Mouse (Mus musculus) midbrain, embryonic 13.5 days (tissue): ENCODE measurements around the gene Tbk1. TPM values are rescaled to one million over a fixed set of nuclear protein-coding genes. Genes with fewer than 3 reads are reported as not detected.

Experiments
- ATAC-seq: fragments of 200-750 bp; cut with Nextera tagmentation; 2 replicates; pipeline ENCODE4 v1.8.0; 2017; ENCODE audit warnings: mild to moderate bottlenecking, moderate TSS enrichment, moderate library complexity
- H3K27ac ChIP-seq: fragments of 300-500 bp; sonication (generic); 2 replicates; pipeline ENCODE4 v1.5.1; 2015; ENCODE audit warnings: inconsistent platforms, mild to moderate bottlenecking, moderate library complexity
- H3K27me3 ChIP-seq: fragments of 300-500 bp; sonication (generic); 2 replicates; pipeline ENCODE4 v1.6.1; 2015; ENCODE audit warnings: mild to moderate bottlenecking, inconsistent platforms
- H3K36me3 ChIP-seq: fragments of 300-500 bp; sonication (generic); 2 replicates; pipeline ENCODE4 v1.6.1; 2015; ENCODE audit warnings: mild to moderate bottlenecking, inconsistent platforms
- H3K4me1 ChIP-seq: fragments of 300-500 bp; sonication (generic); replicated peaks from 2 replicates; pipeline ENCODE4 v1.6.1; 2015; ENCODE audit warnings: inconsistent platforms
- H3K4me2 ChIP-seq: fragments of 300-500 bp; sonication (generic); replicated peaks from 2 replicates; pipeline ENCODE4 v1.6.1; 2015; ENCODE audit warnings: moderate library complexity, mild to moderate bottlenecking, inconsistent platforms
- H3K4me3 ChIP-seq: fragments of 300-500 bp; sonication (generic); replicated peaks from 2 replicates; pipeline ENCODE4 v1.5.1; 2015; ENCODE audit warnings: mild to moderate bottlenecking, inconsistent platforms
- H3K9ac ChIP-seq: fragments of 300-500 bp; sonication (generic); replicated peaks from 2 replicates; pipeline ENCODE4 v1.6.1; 2015; ENCODE audit warnings: mild to moderate bottlenecking, inconsistent platforms
- H3K9me3 ChIP-seq: fragments of 300-500 bp; sonication (generic); 2 replicates; pipeline ENCODE4 v1.6.1; 2016; ENCODE audit warnings: mild to moderate bottlenecking, inconsistent platforms
- WGBS: fragments of 180-500 bp; shearing (Covaris S2); methylation state at CpG from one replicate; pipeline ENCODE4 v1.1.7; 2015; 5-methylcytosine and 5-hydroxymethylcytosine counted together
- polyA plus RNA-seq: library from polyadenylated mRNA; unstranded; fragments of >200 nt; fragmentation: Nextera tagmentation; extraction: Ambion mirVana; gene quantifications from 2 replicates; pipeline ENCODE4 v1.2.1, GENCODE M21; 2015

The Tbk1 gene
- polyA plus RNA-seq, 1 experiment from 2014 or later, result 33.4 TPM

DNA sequence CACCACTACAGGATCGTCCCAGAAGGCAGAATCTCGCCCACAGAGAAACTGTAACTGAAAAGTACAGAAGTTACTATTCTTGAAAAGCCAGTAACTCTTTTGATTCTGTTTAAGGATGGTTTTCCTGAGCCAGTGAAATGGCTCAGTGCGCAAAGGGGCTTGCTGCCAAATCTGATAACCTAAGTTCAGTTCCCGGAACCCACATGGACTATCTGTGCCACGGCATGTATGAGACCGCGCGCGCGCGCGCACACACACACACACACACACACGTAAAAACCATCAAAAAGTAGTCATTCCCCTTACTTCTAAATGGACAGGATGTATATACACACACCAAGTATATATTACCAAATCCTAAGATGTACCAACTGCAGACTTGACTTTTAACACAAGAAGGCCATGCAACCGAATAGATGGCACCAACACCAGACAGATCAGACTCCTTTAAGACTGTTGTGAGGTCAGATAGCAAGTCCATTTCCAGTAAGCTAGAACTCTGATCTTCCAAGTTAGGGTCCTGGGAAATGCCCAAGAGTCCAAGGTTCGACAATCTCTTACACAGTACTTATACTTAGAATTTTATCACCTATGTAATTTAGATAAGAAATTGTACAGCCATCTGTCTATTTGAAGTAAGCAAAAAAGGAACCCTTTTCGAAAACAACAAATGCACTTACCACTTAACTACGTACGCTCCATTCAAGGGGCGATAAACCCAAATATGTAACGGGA is 1.4 kb downstream of the Tbk1 start:
- Histone ChIP-seq H3K4me2 (peak overlapping the region; percentile 74), H3K4me3 (peak overlapping the region; percentile 88), H3K9ac (peak overlapping the region; percentile 91; the same call in 1 of the 2 replicates), H3K4me1 (peaks cover 16% of the 10 kb centered on the region), H3K9me3 (no peaks in the 10 kb centered on the region), H3K27me3 (no peaks in the 10 kb centered on the region), H3K27ac (no peak overlapping the region), H3K36me3 (peaks cover 39% of the 10 kb centered on the region)
- 91% methylated on average over 20 of the region's 20 CpGs for WGBS
- ATAC-seq, result no peak

DNA sequence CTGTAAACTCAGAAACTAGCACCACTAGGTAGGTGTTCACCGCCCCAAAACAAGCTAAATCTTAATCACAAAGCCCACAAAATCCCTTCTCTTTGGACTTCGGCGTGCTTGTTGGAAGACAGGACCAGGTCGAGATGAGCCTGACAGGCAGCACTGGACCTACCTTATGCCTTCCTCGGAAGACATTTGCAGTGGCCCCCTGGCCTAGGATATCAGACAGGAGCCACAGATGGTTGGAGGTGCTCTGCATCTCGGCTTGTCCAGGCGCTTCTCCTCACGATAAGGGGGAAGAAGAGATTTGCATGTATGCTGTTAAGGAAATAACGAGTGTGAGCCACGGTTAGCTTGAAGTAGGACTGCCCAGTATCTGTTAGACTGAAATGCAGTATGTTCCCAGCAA is 2.6 kb downstream of the Tbk1 start:
- Histone ChIP-seq H3K36me3 (peaks cover 39% of the 10 kb centered on the region), H3K4me1 (peaks cover 16% of the 10 kb centered on the region), H3K9ac (no peak overlapping the region), H3K9me3 (no peaks in the 10 kb centered on the region), H3K27ac (no peak overlapping the region), H3K4me3 (no peak overlapping the region), H3K27me3 (no peaks in the 10 kb centered on the region), H3K4me2 (no peak overlapping the region)
- ATAC-seq, result no peak
- WGBS, result 97% methylated on average over 10 of the region's 10 CpGs

DNA sequence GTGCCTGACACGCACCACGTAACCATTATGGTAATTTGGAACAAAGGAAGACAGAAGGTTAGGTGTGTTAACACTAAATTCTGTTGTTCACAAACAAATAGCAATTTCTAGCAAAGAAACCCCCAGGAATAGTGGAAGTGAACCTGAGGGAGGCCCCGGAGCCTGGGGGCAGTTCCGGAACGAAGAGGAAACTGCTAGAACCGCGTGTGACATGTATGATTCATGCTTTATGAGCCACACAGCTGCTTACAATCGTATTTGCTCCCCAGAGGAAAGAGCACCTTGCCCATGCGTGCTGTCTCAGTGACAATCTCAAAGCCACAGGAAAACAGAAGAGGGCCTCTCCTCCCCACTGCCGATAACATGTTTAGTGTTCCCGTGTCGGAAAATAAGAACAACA is 3.6 kb downstream of the Tbk1 start:
- H3K27me3 ChIP-seq, result no peaks in the 10 kb centered on the region
- H3K4me2 ChIP-seq, result no peak overlapping the region
- H3K4me3 ChIP-seq, result no peak overlapping the region
- H3K9me3 ChIP-seq, result no peaks in the 10 kb centered on the region
- H3K9ac ChIP-seq, result no peak overlapping the region
- H3K27ac ChIP-seq, result no peak overlapping the region
- H3K36me3 ChIP-seq, result peaks cover 45% of the 10 kb centered on the region
- ATAC-seq, result no peak
- peaks cover 16% of the 10 kb centered on the region for H3K4me1 ChIP-seq
- WGBS, result 96% methylated on average over 12 of the region's 12 CpGs

- 93% methylated on average over 8 of the region's 8 CpGs for WGBS
- no peak for ATAC-seq
- Histone ChIP-seq H3K9me3 (no peaks in the 10 kb centered on the region), H3K9ac (no peak overlapping the region), H3K27ac (no peak overlapping the region), H3K4me3 (no peak overlapping the region), H3K36me3 (peaks cover 53% of the 10 kb centered on the region), H3K4me1 (peaks cover 16% of the 10 kb centered on the region), H3K27me3 (no peaks in the 10 kb centered on the region), H3K4me2 (no peak overlapping the region)
Measured at GRCm38 (mm10) chr10:121582287-121582686, 4.3 kb downstream of the Tbk1 start.

- Histone ChIP-seq H3K4me1 (peaks cover 13% of the 10 kb centered on the region), H3K4me2 (no peak overlapping the region), H3K27ac (no peak overlapping the region), H3K27me3 (no peaks in the 10 kb centered on the region), H3K9ac (no peak overlapping the region), H3K36me3 (peaks cover 54% of the 10 kb centered on the region), H3K9me3 (no peaks in the 10 kb centered on the region), H3K4me3 (no peak overlapping the region)
- 73% methylated on average over 6 of the region's 6 CpGs for WGBS
- ATAC-seq, result 0 out of 2 replicates have a peak, but pooled peaks have one; percentile 43
Measured at GRCm38 (mm10) chr10:121581405-121581804, 5.2 kb downstream of the Tbk1 start.

DNA sequence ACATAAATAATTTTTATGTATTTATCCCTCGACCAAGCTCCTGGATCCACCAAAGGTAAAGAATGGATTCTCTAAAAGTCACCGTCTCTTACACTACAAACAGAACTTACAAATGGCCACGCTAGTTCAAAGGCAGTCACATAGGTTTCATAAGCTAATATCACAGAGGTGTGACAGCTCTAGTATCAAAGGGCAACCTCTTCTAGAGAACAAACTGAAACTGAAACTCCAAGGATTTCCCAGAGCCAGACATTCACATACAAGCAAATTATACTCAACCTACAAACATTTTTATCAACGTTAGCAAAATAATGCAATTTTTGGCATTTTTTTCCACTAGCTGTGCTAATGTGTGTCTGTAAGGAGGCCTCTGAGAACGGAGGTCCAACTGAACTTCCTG is 6.2 kb downstream of the Tbk1 start:
- Histone ChIP-seq H3K4me2 (no peak overlapping the region), H3K9ac (no peak overlapping the region), H3K4me3 (no peak overlapping the region), H3K27ac (no peak overlapping the region), H3K4me1 (peaks cover 7% of the 10 kb centered on the region), H3K36me3 (peaks cover 62% of the 10 kb centered on the region), H3K27me3 (no peaks in the 10 kb centered on the region), H3K9me3 (no peaks in the 10 kb centered on the region)
- ATAC-seq, result no peak
- WGBS, result 98% methylated on average over 5 of the region's 5 CpGs

- no peaks in the 10 kb centered on the region for H3K27me3 ChIP-seq
- H3K4me1 ChIP-seq, result no peaks in the 10 kb centered on the region
- no peak for ATAC-seq
- H3K27ac ChIP-seq, result no peak overlapping the region
- WGBS, result 92% methylated on average over 9 of the region's 9 CpGs
- H3K36me3 ChIP-seq, result peaks cover 62% of the 10 kb centered on the region
- no peaks in the 10 kb centered on the region for H3K9me3 ChIP-seq
- H3K9ac ChIP-seq, result no peak overlapping the region
- H3K4me3 ChIP-seq, result no peak overlapping the region
- H3K4me2 ChIP-seq, result no peak overlapping the region
Measured at GRCm38 (mm10) chr10:121576372-121576771, 10.2 kb downstream of the Tbk1 start.

DNA sequence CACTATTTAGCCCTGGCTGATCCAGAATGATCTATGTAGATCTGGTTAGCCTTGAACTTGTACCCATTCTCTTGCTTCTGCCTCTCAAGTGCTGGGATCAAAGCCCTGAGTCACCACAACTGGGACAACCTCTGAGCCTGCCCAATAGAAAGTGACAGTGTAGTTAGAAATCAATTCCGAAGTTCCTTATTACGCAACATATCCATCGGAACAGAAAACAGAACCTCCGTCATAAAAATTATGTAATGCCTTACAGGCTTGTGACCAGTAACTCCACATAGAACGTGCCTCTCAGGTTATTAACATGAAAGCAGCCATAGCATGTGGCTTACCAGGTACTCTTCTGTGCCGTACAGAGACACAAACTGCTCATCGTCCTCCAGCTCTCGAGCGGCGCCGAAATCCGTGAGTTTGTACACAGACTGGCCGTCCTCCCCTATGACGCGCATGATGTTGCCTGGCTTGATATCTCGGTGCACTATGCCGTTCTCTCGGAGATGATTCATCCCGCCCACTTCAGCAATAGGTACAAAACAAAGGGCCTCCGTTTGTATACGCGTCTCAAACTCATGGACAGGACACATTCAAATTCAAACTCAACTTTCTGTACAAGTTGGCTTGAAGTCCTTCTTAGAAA is 15.0 kb downstream of the Tbk1 start:
- ATAC-seq, result no peak

GRCm38 (mm10) chr10:121571031-121571430 is 15.6 kb downstream of the Tbk1 start:
- no peak for ATAC-seq
- H3K27me3 ChIP-seq, result no peaks in the 10 kb centered on the region
- no peak overlapping the region for H3K4me3 ChIP-seq
- no peak overlapping the region for H3K27ac ChIP-seq
- no peak overlapping the region for H3K4me2 ChIP-seq
- H3K9ac ChIP-seq, result no peak overlapping the region
- H3K36me3 ChIP-seq, result peaks cover 50% of the 10 kb centered on the region
- H3K9me3 ChIP-seq, result no peaks in the 10 kb centered on the region
- H3K4me1 ChIP-seq, result peaks cover 21% of the 10 kb centered on the region
- WGBS, result 99% methylated on average over 3 of the region's 3 CpGs

More for the DNA sequence above, 15.0 kb downstream of the Tbk1 start:
- Histone ChIP-seq H3K4me3 (no peak overlapping the region), H3K9me3 (no peaks in the 10 kb centered on the region), H3K4me2 (no peak overlapping the region), H3K4me1 (peaks cover 21% of the 10 kb centered on the region), H3K27me3 (no peaks in the 10 kb centered on the region), H3K27ac (no peak overlapping the region), H3K36me3 (peaks cover 53% of the 10 kb centered on the region), H3K9ac (no peak overlapping the region)
- WGBS, result 99% methylated on average over 22 of the region's 22 CpGs

DNA sequence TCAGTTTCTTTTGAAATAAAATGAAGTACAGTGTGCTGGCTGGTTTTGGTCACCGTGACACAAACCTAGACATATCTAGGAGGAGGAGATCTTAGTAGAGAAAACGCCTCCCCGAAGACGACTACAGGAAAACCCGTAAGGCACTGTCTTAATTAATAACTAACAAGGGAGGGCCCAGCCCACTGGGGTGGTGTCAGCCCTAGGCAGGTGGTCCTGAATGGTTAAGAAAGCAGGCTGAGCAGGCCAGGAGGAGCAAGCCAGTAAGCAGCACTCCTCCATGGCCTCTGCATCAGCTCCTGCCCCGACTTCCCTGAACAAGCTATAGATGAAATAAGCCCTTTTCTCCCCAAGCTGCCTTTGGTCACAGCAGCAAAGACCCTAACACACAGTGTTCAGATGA is 16.8 kb downstream of the Tbk1 start:
- Histone ChIP-seq H3K4me2 (peak overlapping the region; percentile 53), H3K4me3 (peak overlapping the region; percentile 28), H3K27me3 (no peaks in the 10 kb centered on the region), H3K27ac (peak overlapping the region; percentile 80), H3K9me3 (no peaks in the 10 kb centered on the region), H3K36me3 (peaks cover 50% of the 10 kb centered on the region), H3K9ac (0 out of 2 replicates have a peak overlapping the region, but pooled peaks have one; percentile 30), H3K4me1 (peaks cover 21% of the 10 kb centered on the region)
- ATAC-seq, result peak; percentile 66
- WGBS, result 60% methylated on average over 6 of the region's 6 CpGs

- Histone ChIP-seq H3K9ac (peak overlapping the region; percentile 30; the same call in 1 of the 2 replicates), H3K4me1 (peaks cover 21% of the 10 kb centered on the region), H3K4me2 (peak overlapping the region; percentile 53), H3K27ac (peak overlapping the region; percentile 80), H3K4me3 (peak overlapping the region; percentile 28), H3K9me3 (no peaks in the 10 kb centered on the region), H3K27me3 (no peaks in the 10 kb centered on the region), H3K36me3 (peaks cover 49% of the 10 kb centered on the region)
- 4% methylated on average over 23 of the region's 23 CpGs for WGBS
- peak; percentile 97 for ATAC-seq
Measured at GRCm38 (mm10) chr10:121569001-121569589, 17.5 kb downstream of the Tbk1 start.

DNA sequence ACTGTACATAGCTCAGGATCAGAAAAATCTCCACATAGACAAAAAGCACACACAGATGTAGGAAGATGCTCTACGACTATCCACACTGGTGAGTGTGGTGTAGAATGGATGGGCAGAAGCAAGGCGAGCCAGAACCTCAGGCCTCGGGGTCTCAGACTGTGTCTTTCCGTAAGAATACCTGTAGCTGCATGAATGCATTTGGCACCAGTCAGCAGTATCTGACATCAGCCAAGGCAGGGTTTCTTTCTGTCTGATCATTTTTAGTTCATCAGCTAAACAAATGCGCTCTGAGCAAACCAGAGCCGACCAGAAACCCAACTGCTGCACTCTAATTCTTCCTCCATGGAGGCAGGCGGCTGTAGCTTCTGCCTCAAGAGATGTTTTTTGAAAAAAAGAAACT is 18.1 kb downstream of the Tbk1 start:
- peak; percentile 6; the same call in 1 of the 2 replicates for ATAC-seq
- H3K9me3 ChIP-seq, result no peaks in the 10 kb centered on the region
- peaks cover 21% of the 10 kb centered on the region for H3K4me1 ChIP-seq
- H3K27ac ChIP-seq, result peak overlapping the region; percentile 80
- peak overlapping the region; percentile 30; the same call in 1 of the 2 replicates for H3K9ac ChIP-seq
- peak overlapping the region; percentile 53 for H3K4me2 ChIP-seq
- H3K36me3 ChIP-seq, result peaks cover 53% of the 10 kb centered on the region
- no peaks in the 10 kb centered on the region for H3K27me3 ChIP-seq
- H3K4me3 ChIP-seq, result peak overlapping the region; percentile 28
- WGBS, result 46% methylated on average over 7 of the region's 7 CpGs
